Mouse (Mus musculus): Measurements from ENCODE around the gene Kifc3.

Gene Kifc3

DNA sequence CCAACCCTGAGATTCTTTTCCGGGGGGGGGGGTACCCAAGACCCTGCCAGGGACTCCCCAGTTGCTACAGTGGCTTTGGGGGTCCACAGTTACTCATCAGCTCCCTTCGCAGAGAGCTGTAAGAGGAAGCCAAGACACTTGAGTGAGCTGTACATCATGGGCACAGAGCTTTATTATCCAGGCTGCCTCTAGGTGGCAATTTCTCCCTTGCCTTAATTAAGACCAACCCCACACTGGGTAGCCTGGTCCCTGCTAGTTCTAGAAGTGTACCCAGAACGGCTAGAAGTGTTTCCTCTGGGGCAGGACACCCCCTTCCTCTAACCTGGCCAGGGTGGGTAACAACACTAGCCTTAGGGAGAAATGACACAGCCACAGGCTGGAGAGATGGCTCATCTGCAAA, 67.4 kb downstream of the Kifc3 start:
- DNase-seq (ENCODE audit: low read depth, low spot score): no peak

DNA sequence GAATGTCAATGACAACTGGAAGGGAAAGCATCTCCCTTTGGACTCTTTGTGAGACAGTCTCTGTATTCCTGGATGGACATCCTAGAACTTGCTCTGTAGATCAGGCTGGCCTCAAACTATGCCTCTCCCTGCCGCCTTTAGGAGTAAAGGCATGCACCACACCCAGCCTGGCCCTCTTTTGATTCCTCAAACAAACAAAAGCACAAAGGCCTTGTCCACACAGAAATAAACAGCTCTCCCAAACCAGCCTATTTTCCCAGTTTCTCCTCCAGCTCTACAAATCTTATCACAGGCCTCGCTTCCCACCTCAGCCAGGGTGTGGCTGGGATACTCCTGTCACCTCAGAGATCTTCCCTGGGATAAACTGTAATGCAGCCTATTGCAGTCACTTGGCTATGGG, 68.4 kb downstream of the Kifc3 start:
- DNase-seq (ENCODE audit: low read depth, low spot score): no peak

DNA sequence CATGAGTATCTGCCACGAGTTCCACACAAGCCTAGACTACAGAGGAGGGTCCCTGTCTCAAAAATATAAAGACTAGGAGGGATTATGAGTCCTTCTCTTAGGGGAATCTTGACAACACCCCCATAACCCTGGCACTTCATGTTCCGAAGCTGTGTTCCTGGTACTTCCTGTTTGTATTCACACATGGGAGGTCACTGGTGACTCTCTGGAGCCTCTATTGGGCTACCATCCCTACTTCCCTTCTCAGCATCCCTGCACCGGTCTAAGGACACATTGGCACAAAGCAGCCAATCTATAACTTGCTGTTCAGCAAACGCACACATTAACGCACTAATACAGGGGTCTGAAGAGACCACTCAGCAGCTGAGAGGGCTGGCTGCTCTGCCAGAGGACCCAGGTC, 70.6 kb downstream of the Kifc3 start:
- DNase-seq (ENCODE audit: low read depth, low spot score): no peak

DNA sequence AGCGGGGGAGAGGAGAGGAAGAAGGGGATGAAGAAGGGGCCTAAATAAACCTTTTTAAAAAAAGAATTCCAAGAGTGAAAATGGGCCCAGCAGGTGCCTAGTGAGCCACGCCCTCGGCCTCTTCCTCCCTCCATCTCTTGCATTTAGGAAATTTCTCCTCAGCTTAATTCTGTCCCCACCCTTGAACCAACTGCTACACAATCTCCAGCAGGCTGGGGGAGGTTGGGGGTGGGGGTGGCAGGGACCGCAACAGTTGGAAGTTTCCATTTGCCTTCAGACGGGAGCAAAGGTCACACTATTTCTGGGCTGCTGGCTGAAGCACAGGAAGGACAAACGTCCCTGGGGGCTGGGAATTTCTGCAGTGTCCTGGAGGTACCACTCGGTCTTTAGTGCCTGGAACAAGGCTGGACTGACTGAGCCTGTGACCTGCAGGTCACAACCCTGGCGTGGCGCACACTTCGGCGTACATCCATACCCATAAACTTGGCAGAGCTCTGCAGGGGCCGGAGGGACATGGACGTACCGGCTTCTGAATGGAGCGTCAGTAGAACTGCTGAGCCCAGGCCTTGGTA, 71.6 kb downstream of the Kifc3 start:
- no peak for DNase-seq (ENCODE audit: low read depth, low spot score)

DNA sequence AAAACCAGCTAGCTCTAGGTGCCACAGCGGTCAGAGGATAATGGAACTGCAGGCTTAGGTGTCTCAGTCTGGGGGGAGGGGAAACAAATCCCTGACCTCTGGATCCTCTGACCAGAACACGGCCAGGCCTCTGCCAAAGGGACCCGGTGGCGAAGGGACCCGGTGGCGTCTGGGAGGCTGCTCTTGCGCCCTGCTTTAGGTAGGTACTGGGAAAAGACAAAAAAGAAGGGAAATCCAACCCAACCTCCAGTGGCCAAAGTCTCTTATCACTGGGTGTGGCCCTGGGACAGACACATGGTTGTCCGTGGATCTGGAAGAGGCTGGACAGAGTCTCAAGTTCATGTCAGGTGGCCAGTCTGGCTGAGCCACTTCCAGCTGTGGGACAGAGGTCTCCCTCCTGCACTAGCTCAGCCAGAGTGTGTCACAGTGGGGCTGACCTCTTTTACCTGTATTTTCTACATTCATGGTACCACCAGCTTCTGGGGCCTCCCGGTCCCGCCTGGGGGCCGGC, 73.8 kb downstream of the Kifc3 start:
- DNase-seq (ENCODE audit: low read depth, low spot score): no peak

DNA sequence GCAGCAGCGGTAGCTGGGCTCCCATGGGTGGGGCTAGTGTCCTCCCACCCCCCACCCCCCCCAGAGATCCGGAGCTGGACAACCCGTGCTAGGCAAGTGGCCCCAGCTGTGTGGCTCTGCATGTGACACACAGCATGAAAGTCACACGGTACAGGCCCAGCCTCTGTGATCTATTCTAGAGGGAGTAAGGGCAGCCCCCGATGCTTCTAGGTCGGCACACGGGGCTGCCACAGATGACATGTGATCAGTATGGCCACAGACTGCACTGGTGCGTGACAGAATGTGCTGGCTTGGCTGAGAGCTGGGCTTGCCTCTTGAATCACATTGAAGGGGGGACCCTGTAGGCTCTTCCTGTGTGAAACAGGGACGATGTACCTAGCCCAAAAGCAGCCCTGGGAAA, 75.0 kb downstream of the Kifc3 start:
- DNase-seq (ENCODE audit: low read depth, low spot score): no peak

DNA sequence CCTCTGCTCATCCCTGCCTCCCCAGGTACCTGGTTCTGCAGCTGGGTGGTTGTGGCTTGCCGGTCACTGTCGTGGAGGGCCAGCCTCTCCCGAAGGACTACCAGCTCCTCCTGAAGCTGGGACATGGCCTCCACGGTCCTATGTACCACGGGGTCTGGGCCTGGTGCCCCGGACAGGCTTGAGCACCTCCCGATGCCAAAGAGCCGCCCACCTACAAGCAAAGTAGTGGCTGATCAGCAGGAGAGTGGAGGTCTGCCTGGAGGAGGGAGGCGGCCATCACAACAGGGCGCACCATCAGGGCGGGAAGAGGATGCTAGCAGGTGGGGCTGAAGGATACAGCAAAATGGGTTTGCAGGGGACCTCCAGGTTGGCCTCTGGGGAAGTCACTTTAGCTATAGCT, 76.1 kb downstream of the Kifc3 start:
- no peak for DNase-seq (ENCODE audit: low read depth, low spot score)

DNA sequence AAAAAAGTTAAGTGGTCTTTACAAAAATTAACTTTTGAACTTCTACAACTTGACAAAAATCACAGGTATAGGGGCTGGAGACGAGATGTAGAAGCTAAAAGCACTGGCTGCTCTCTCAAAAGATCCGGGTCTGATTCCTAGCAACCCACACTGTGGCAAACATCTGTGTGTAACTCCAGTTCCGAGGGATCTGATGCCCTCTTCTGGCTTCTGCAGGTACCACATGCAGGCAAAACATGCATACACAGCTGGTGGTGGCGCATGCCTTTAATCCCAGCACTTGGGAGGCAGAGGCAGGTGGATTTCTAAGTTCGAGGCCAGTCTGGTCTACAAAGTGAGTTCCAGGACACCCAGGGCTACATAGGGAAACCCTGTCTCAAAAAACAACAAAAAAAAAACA, 79.2 kb downstream of the Kifc3 start:
- no peak for DNase-seq (ENCODE audit: low read depth, low spot score)

DNA sequence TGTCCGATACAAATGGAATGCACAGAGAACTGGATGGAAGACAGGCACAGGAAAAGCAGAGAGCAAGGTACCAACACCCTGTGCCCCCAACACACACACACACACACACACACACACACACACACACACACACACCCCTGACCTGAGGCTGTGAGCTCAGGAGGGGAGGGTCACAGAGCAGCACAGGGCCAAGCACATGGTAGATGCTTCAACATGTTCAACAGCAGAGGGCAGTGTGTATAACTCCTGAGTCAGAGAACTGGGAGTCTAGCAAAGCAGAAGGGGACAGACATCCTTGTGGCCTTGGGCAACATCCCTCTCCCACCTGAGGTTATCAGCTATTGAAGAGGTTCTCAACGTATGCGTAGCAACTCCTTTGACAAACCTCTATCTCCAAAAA, 88.9 kb downstream of the Kifc3 start:
- DNase-seq (ENCODE audit: low read depth, low spot score): no peak

DNA sequence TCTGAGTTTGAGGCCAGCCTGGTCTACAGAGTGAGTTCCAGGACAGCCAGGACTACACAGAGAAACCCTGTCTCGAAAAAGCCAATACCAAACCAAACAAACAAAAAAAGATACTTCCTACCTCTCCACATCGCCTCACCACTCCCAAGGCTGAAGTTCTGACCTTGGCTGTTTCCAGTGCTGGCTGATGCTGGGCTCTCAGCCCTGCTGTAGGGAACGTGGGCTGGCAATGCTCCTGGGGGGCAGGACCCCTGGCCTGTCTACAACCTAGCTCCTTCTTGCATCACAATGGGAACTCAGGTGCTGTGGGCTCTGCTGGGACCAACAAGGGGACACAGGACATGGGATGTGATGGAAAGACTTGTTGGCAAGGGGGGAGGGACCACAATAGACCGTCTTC, 89.5 kb downstream of the Kifc3 start:
- no peak for DNase-seq (ENCODE audit: low read depth, low spot score)

DNA sequence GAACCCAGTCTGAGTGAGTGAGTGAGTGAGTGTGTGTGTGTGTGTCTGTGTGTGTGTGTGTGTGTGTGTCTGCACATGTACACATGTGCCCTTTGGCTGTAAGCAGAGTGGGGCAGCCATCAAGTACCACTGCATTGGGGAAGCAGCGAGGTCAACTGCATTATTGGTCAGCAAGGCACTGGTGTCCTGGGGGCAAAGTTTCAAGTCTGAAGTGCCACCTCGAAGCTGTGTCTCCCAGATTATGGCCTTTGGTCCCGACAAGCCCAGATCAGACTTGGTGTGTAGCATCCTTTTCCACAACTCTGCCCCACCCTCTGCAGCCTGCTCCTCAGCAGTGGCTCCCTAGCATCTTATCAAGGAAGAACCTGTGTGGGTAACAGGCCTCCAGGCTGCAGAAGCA, 90.0 kb downstream of the Kifc3 start:
- DNase-seq (ENCODE audit: low read depth, low spot score): no peak

DNA sequence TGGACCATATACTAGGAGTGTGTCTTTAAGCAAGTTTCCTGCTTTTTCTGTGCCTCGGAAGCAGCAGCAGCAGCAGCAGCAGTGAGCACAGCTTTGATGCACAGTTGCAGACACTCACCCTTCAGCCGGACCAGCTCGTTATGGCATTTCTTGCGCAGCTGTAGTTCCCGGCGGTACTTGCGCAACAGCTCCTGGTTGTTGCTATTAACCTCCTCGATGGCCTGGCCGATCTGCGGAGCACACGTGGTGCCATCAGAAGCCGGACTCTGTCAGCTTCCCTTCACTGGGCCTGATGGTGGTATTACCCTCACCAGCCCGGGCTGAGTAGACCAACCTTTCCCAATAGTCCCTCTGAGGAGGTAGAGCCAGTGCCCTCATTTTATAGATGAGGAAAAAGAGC, 95.3 kb downstream of the Kifc3 start:
- no peak for DNase-seq (ENCODE audit: low read depth, low spot score)

DNA sequence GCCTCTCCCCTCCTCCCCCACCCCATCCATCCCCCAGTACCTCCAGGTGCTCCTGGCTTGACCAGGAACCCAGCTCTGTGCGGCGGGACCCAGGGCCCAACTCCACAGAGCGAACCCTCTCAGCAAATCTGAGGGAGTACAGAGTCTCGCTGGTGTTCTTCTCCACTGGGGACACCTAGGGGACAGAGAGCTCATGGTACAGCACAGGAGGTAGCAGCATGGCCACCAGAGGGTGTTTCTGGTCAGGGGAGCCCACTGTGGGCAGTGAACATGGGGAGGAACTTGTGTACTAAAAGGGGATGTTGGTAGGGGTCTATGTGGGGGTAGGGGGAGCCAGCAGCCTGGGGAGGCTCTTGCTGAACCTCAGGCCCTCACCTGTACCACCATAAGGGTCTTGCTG, 100.6 kb downstream of the Kifc3 start:
- no peak for DNase-seq (ENCODE audit: low read depth, low spot score)

DNA sequence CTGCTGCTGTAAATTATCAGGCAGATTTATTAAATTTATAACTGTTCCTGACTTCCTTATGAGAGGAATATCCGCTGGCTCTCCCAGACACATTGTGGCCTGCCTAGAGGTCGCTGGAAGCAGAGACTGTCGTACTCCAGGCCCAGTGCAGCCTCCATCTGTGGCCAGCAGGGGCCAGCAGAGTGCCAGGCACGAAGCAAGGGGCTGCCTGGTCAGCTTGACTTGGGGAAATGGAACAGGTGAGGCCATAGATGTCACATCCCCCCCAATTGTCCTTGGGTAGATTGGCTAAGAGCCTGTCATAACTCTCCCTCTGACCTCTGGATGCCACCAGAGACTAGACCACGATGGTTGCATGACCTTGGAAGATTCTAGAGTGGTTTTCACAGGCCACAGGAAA, 103.6 kb downstream of the Kifc3 start:
- peak; percentile 50 for DNase-seq (ENCODE audit: low read depth, low spot score)

DNA sequence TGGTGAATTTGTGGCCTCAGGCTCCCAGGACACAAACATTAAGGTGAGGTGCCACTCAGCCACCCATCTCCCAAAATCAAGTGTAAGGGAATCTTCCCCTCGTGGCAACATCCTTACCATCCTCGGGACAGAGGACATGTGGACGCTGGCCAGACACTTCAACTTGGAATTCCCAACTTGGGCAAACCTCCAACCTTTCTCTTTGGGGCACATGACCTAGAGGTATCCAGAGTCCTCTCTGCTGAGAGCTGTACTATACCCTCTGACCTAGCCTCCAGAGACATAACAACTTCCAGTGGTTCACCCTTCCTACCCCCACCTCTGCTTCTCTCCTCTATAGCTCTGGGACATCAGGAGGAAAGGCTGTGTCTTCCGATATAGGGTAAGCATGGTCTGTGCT, 109.0 kb downstream of the Kifc3 start:
- no peak for DNase-seq (ENCODE audit: low read depth, low spot score)

DNA sequence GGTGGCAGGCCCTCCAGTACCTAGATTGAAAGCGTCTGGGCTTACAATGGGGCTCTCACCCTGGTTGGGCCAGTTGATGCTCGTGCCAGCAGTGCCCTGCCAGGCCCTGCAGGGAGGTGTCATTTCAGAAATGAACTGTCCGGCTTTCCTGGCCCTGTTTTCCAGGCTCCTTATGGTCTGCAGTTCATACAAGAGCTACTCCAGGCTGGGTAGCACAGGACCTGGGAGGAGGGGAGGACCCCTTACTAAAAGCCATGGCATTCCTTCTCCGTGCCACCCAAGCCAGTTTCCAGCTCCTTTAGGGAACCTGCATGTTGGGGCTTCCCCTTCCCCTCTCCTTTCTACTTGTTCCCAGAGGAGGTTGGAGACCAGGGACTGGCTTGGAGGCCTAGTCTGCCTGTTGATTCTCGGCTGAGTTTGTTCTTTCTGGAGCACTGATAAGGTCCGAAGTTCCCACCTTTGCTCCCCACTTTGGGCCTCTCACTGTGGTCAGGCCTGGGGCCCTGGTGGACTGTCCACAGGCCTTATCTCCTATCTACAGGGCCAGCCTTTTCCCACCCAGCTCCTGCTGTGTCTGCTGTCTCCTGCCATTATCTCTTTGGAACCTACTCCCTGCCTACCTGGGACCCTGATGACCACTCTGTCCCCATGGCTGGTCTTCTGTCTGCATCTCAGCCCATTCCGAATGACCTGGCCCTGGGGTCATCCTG, 117.0 kb downstream of the Kifc3 start:
- DNase-seq (ENCODE audit: low read depth, low spot score): no peak

DNA sequence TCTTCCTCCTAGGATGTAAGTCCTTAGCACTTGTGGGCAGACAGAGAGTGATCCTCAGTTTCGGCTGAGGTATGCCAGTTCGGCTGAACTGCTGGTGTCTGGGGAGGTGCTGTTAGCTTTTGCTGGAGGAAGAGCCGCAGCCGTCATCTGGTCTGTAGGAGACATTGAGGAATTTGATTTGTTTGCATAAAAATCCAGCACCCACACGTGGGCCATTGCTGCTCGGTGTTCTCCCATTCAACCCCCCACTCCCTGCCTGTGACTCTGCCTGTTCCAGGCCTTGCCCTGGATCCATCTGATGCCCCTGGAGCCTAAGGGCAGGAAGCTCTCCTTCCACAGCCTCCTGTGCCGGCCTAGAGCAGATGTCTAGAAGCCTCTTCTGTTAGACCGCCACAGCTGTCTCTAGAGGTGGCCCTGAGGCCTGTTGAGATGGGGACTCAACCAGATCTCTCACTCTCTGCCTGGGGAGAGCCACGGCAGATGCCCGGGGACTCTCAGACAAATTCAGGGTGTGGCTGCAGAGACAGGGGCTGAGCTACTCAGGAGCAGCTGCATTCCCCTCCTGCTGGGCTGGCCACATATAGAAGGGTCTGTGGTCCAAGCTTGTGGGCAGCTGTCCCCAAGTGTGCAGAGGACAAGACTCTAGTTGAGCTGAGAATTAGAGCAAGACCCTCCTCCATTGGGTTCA, 117.7 kb downstream of the Kifc3 start:
- DNase-seq (ENCODE audit: low read depth, low spot score): no peak

DNA sequence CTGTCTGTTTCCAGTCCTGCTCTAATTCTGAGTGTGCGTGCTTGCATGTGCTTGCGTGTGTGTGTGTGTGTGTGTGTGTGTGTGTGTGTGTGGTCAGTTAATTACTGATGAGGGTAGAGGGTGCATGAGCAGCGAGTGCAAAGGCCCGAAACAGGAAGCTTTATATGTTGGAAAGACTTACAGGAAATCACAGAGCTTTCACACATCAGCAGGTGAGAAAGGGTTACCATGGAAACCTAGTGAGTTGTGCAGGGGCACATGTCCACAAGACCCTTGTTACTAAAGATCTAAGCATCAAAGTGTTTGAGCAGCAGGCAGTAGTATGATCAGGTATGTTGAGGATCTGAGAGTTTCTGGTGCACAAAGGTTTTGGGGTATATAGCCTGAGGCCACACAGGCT, 118.4 kb downstream of the Kifc3 start:
- DNase-seq (ENCODE audit: low read depth, low spot score): no peak

DNA sequence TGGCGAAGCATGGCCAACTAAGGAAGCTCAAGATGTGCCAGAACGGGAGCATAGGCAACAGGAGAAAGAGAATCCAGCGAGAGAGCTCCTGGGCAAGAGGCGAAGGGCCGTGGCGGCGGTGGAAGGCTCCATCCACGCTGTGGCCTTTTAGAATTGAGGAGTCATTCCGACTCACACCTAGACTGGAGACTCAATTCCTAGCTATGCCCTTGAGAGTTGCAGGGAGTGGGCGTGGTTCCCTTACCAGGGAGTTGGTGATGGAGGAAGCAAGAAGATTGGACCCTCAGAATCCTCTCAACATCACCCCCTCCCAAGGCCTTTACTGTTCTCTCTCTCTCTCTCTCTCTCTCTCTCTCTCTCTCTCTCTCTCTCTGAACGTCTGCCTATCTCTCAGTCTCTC, 121.0 kb downstream of the Kifc3 start:
- DNase-seq (ENCODE audit: low read depth, low spot score): no peak

DNA sequence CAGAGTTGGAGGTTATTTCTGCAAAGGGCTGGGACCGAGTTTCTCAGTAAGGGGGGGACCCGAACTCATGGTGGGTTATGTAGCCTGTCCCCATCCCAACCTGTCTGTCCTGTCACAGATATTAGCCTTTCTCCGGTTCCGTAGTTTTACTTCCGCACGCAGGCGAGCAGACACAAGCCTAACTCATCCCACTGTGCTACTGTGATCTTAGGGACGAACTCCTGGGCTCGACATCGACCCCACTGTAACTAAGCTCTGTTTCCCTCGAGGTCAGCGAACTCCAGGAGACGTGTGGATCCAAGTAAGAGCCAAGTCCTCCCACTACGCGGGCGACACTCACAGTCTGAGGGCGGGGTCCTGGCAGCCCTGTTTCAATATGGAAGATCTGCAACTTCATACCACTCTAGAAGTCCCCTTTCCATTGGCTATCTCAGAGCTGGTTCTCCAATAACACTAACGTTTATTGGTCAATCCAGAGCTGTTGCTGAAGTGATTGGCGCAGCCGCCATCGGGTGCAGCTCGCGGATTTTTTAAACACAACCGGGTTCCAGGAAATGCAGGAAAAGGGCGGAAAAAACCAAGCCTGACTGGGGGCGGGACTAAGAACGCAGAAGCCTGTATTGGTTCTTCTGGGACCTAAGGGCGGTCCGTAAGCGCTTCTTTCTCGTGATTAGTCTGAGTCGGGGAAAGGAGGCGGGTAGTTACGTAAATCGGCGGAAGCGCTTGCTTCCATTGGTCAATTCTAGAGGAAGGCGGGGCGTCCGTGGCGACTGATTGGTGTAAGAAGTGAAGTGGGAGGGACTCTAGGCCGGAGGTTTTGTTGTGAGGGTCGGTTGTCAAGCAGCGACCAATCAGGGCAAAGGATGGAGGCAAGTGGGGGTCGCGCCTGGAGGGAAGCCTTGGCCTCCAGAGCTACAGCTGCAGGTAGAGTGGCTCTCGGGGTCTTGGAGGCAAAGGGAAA, 122.0 kb downstream of the Kifc3 start, which contains the start of gene Katnb1:
Gene Katnb1, plus strand, starts transcription at position 806 of the 961 bp plus-strand sequence.
- DNase-seq (ENCODE audit: low read depth, low spot score): peak; percentile 100

DNA sequence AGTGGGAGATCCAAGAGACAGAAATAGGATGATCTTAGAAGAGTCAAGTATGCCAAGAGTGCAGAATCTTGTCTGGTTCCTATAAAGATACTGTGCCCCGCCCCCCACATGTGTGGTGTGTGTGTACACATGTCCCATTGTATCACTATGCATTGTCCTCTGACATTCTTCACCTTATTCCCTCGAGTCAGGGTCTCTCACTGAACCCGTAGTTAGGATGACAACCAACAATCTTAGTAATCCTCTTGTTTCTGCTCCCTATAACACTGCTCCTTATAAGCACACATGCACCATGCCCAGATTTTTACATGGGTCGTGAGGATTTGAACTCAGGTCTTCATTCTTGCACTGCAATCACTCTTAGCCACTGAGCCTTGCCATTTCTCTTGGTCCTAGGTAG, 123.3 kb downstream of the Kifc3 start:
- DNase-seq (ENCODE audit: low read depth, low spot score): no peak

DNA sequence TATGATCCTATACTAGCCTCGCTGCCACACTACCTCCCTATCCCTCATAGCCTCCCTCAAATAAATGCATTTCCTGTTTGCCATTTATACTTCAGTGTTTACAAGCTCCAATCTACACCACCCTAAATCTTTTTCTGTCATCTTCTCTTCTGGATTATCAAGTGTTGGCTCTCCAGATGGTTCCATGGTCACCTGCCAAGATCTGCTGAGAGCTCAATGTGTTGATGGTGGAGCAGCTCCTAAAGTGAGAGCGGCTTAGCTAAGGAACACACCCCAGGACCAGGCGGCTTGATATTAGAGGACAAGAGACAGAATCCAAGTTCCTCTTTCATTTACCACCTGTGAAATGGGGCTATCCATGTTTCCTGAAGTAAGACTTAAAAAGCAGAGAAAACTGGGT, 124.6 kb downstream of the Kifc3 start:
- DNase-seq (ENCODE audit: low read depth, low spot score): no peak
